Mouse (Mus musculus) olfactory bulb, adult 2 months (tissue): ENCODE results near the gene Abca4.

Experiments
- CTCF ChIP-seq: fragments of 200-500 bp; IDR thresholded peaks from 2 replicates; pipeline ENCODE4 v1.5.1; 2012; ENCODE audit warnings: low read depth, mild to moderate bottlenecking, low read length, moderate library complexity; ENCODE audit not compliant: insufficient read depth
- POLR2A ChIP-seq: fragments of 200-500 bp; IDR thresholded peaks from 2 replicates; pipeline ENCODE4 v1.6.1; 2012; ENCODE audit warnings: mild to moderate bottlenecking, low read depth, low read length, moderate library complexity; ENCODE audit not compliant: insufficient read depth

DNA sequence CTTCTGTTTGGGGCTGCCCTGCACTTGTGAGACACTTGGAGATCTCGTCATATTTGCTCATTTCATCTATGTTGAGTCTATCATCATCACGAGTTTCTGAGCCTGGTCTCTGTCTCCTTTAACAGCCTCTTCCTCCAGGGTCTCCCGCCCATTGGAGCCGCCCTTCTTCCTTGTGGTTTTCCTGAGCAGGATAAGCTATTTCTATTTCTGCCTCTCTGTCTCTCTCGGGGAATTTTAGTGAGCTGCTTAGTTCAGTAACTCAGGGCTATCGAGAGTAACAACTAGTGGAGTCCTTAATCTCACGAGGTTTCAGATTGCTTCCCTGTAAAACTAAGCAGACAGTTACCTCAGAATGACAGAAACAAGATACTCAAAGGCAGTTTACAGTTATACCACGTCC lies 1.1 kb upstream of the Abca4 start:
- TF ChIP-seq CTCF, result no peak
- no peak for TF ChIP-seq POLR2A
